Mouse (Mus musculus) intestine, embryonic 16.5 days (tissue): ENCODE results near the gene Clec16a. TPM values are rescaled to one million over a fixed set of nuclear protein-coding genes. Genes with fewer than 3 reads are reported as not detected.

Experiments used
- ATAC-seq: fragments of 200-750 bp; cut with Nextera tagmentation; 2 replicates; pipeline ENCODE4 v1.8.0; 2017; ENCODE audit warnings: moderate TSS enrichment, moderate library complexity
- H3K27ac ChIP-seq: fragments of 300-500 bp; sonication (generic); 2 replicates; pipeline ENCODE4 v1.5.1; 2014; ENCODE audit warnings: mild to moderate bottlenecking, low read length
- H3K27me3 ChIP-seq: fragments of 300-500 bp; sonication (generic); replicated peaks from 2 replicates; pipeline ENCODE4 v1.6.1; 2014; ENCODE audit warnings: low read length, control low read depth, mixed read lengths; ENCODE audit not compliant: control insufficient read depth, insufficient read depth
- H3K36me3 ChIP-seq: fragments of 300-500 bp; sonication (generic); 2 replicates; pipeline ENCODE4 v1.6.1; 2014; ENCODE audit warnings: low read length, control low read depth; ENCODE audit not compliant: control insufficient read depth, insufficient read depth
- H3K4me1 ChIP-seq: fragments of 300-500 bp; sonication (generic); 2 replicates; pipeline ENCODE4 v1.6.1; 2014; ENCODE audit warnings: low read length, control low read depth, mixed read lengths; ENCODE audit not compliant: control insufficient read depth, insufficient read depth
- H3K4me2 ChIP-seq: fragments of 300-500 bp; sonication (generic); 2 replicates; pipeline ENCODE4 v1.6.1; 2014; ENCODE audit warnings: low read depth, low read length, control low read depth
- H3K4me3 ChIP-seq: fragments of 300-500 bp; sonication (generic); 2 replicates; pipeline ENCODE4 v1.5.1; 2014; ENCODE audit warnings: mild to moderate bottlenecking, low read length
- H3K9ac ChIP-seq: fragments of 300-500 bp; sonication (generic); 2 replicates; pipeline ENCODE4 v1.6.1; 2014; ENCODE audit warnings: low read depth, low read length
- H3K9me3 ChIP-seq: fragments of 300-500 bp; sonication (generic); 2 replicates; pipeline ENCODE4 v1.6.1; 2016; ENCODE audit warnings: low read length, control low read depth; ENCODE audit not compliant: control insufficient read depth
- WGBS: fragments of 180-500 bp; shearing (Covaris S2); extraction: QIAGEN DNeasy Blood & Tissue Kit; methylation state at CpG from one replicate; pipeline ENCODE4 v1.1.7; 2014; 5-methylcytosine and 5-hydroxymethylcytosine counted together
- polyA plus RNA-seq: library from polyadenylated mRNA; unstranded; fragments of >200 nt; fragmentation: Nextera tagmentation; extraction: Ambion mirVana; gene quantifications from 2 replicates; pipeline ENCODE4 v1.2.1, GENCODE M21; 2015

The Clec16a gene
- polyA plus RNA-seq, 1 experiment from 2014 or later, result 24.3 TPM

DNA sequence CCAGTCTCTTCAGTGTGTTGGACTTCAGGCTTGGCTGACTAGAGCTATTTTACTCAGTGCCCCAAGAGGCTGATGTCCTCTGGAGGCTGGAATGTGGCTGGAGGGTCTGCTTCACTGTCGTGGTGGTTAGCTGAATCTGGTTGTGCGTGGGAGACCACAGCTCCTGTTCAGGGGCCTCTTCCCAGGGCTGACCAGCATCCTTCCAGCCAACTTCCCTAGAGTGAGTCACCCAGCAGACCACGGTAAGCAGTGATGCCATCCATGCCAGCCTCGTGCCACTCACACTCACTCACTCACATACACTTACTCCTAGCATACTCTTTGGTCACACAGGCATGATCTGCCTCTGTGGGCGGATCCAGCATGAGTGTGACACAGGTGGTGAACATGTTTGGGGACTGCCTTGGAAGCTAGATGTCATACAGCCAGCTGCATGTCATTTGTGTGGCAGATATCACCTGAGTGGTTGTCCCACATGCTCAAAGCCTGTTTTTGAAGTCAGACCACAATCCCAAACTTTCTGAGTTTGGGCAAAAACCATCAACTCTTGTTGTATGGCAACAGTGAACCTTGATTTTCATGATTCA, 24.8 kb downstream of the Clec16a start:
- Histone ChIP-seq H3K9ac (no peak overlapping the region), H3K4me2 (no peak overlapping the region), H3K36me3 (no peaks in the 10 kb centered on the region), H3K9me3 (no peaks in the 10 kb centered on the region), H3K27ac (no peak overlapping the region), H3K4me3 (no peak overlapping the region), H3K4me1 (no peaks in the 10 kb centered on the region), H3K27me3 (no peaks in the 10 kb centered on the region)
- 87% methylated on average over 5 of the region's 5 CpGs for WGBS
- ATAC-seq, result no peak

- H3K36me3 ChIP-seq, result no peaks in the 10 kb centered on the region
- no peaks in the 10 kb centered on the region for H3K4me1 ChIP-seq
- H3K9ac ChIP-seq, result no peak overlapping the region
- no peak for ATAC-seq
- WGBS, result 69% methylated on average over 1 of the region's 1 CpGs
- H3K27ac ChIP-seq, result no peak overlapping the region
- no peaks in the 10 kb centered on the region for H3K9me3 ChIP-seq
- H3K4me2 ChIP-seq, result no peak overlapping the region
- H3K4me3 ChIP-seq, result no peak overlapping the region
- no peaks in the 10 kb centered on the region for H3K27me3 ChIP-seq
Observed at GRCm38 (mm10) chr16:10570708-10571107, 25.6 kb downstream of the Clec16a start.

DNA sequence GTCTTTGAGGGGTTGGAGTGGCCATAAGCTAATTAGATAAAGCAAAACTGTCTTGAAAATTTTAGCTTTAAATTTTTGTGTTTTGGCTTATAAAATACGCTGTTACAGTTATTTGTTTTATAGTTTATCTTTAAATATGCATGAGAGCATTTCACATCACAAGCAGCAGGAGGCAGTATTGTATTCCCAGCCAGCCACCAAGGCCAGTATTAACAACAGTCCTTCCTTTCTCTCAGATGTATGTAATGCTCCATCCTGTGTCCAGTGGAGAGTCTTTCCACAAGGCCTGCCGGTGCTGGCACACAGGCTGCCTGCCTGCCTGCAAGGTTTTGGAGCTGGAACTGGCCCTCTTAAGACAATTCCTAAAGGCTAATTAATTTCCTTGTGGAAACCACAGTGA, 26.7 kb downstream of the Clec16a start:
- Histone ChIP-seq H3K4me3 (no peak overlapping the region), H3K27ac (no peak overlapping the region), H3K4me2 (no peak overlapping the region), H3K27me3 (no peaks in the 10 kb centered on the region), H3K4me1 (no peaks in the 10 kb centered on the region), H3K9ac (no peak overlapping the region), H3K9me3 (no peaks in the 10 kb centered on the region), H3K36me3 (no peaks in the 10 kb centered on the region)
- ATAC-seq, result no peak
- 48% methylated on average over 2 of the region's 2 CpGs for WGBS

DNA sequence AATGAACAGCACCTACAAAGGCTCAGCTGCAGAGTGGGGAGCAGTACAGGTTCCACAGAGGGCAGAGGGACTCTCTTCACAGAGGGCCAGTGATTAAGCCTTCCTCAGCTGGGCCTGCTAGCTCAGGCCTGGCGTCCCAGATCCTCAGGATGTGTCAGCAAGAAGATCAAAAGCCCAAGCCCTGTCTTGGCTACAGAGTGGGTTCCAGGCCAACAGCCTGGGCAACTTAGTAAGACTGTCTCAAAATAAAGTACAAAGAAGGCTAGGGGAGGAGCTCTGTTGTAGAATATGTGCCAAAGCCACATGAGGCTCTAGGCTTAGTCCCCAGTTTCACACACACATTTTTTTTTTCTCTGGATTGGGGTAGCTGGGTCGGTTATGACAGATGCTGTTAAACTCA, 29.8 kb downstream of the Clec16a start:
- Histone ChIP-seq H3K27me3 (no peaks in the 10 kb centered on the region), H3K9ac (no peak overlapping the region), H3K4me3 (no peak overlapping the region), H3K9me3 (no peaks in the 10 kb centered on the region), H3K4me1 (no peaks in the 10 kb centered on the region), H3K27ac (no peak overlapping the region), H3K4me2 (no peak overlapping the region), H3K36me3 (no peaks in the 10 kb centered on the region)
- ATAC-seq, result no peak
- WGBS, result 83% methylated on average over 2 of the region's 2 CpGs

DNA sequence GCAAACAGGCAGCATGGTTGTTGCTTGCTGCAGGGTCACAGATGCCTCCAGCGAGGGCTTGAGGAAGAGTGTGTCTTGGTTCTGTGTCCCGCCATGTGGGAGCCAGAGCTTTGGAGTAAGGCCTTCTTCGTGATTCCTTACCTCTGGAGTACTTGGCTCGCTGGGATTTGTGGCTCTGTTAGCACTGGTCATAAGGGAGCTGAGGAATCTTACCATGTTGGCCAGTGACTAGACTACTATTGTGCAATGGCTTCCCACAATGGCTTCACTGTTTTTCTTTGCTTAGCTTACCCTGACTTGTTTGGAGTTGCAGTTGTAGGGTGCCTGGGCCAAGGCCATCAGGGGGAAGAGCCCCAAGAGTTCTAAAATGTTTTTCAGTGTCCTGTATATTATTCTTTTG, 30.8 kb downstream of the Clec16a start:
- no peak overlapping the region for H3K27ac ChIP-seq
- no peaks in the 10 kb centered on the region for H3K4me1 ChIP-seq
- WGBS, result 93% methylated on average over 4 of the region's 4 CpGs
- H3K27me3 ChIP-seq, result no peaks in the 10 kb centered on the region
- H3K4me3 ChIP-seq, result no peak overlapping the region
- no peaks in the 10 kb centered on the region for H3K9me3 ChIP-seq
- no peak overlapping the region for H3K4me2 ChIP-seq
- ATAC-seq, result no peak
- H3K36me3 ChIP-seq, result no peaks in the 10 kb centered on the region
- H3K9ac ChIP-seq, result no peak overlapping the region

DNA sequence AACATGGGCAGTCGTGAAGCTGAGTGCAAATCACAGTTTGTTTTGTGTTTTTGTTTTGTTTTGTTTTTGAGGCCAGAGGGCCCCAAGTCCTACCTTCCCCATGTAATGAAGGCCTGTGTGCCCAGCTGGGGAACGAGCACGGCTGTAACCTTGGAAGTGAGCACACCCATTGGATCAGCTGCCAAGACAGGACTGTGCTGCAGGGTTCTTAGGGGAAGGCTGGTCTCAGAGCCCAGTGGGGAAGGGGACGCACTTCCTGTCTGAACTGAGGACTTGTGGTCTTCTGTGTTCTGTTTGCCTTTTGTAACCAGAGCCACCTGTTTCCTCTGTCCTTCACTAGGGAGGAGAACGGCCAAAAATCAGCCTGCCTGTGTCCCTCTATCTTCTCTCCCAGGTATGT, 32.4 kb downstream of the Clec16a start:
- no peaks in the 10 kb centered on the region for H3K27me3 ChIP-seq
- ATAC-seq, result no peak
- no peak overlapping the region for H3K4me3 ChIP-seq
- H3K9me3 ChIP-seq, result no peaks in the 10 kb centered on the region
- no peak overlapping the region for H3K9ac ChIP-seq
- H3K27ac ChIP-seq, result no peak overlapping the region
- WGBS, result 70% methylated on average over 5 of the region's 5 CpGs
- H3K4me2 ChIP-seq, result no peak overlapping the region
- H3K36me3 ChIP-seq, result no peaks in the 10 kb centered on the region
- no peaks in the 10 kb centered on the region for H3K4me1 ChIP-seq

DNA sequence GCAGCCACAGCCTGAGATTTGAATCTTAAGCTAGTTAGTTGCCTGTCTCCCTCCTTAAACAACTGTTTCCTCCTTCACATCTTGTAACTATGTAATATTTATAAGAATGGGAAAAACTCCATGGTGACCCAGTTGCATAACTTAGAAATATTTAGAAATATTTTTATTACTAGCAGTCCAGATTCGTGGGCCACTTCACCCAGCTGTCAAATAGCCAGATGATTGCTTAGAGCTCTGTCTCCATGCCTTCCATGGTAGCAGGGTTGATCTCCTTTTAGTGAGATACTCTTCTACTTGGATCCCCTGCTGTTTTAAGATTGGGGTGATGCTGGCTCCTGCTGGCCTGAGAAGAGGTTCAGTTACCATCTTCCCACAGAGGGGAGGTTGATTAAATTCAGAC, 33.2 kb downstream of the Clec16a start:
- H3K4me2 ChIP-seq, result no peak overlapping the region
- no peak overlapping the region for H3K27ac ChIP-seq
- ATAC-seq, result no peak
- H3K9me3 ChIP-seq, result no peaks in the 10 kb centered on the region
- H3K27me3 ChIP-seq, result no peaks in the 10 kb centered on the region
- H3K36me3 ChIP-seq, result no peaks in the 10 kb centered on the region
- H3K4me3 ChIP-seq, result no peak overlapping the region
- no peaks in the 10 kb centered on the region for H3K4me1 ChIP-seq
- WGBS, result 49% methylated on average over 1 of the region's 1 CpGs
- H3K9ac ChIP-seq, result no peak overlapping the region

GRCm38 (mm10) chr16:10581234-10581898, 36.2 kb downstream of the Clec16a start:
- H3K27me3 ChIP-seq, result no peaks in the 10 kb centered on the region
- 75% methylated on average over 2 of the region's 2 CpGs for WGBS
- no peaks in the 10 kb centered on the region for H3K4me1 ChIP-seq
- peak; percentile 92 for ATAC-seq
- no peaks in the 10 kb centered on the region for H3K36me3 ChIP-seq
- H3K9ac ChIP-seq, result no peak overlapping the region
- no peak overlapping the region for H3K4me2 ChIP-seq
- no peaks in the 10 kb centered on the region for H3K9me3 ChIP-seq
- H3K27ac ChIP-seq, result no peak overlapping the region
- H3K4me3 ChIP-seq, result no peak overlapping the region

DNA sequence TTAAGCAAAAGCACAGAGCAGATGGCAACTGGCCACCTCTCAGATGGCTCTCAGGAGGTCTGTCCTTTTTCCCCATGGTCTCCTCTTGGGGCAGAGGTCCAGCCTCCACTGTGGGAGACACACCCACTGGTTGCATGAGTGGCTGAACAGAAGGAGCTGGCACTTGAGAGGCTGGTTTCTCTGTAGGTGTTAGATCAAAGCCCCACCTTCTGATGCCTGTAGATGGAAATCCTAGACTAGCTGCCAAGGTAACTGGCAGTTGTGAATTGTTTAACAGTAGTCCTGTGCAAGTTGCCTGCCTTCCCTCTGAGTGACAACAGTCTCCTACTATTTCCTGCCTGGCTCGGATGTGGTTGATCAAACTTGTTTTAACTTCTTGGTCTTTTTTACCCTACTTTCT, 40.0 kb downstream of the Clec16a start:
- Histone ChIP-seq H3K9ac (no peak overlapping the region), H3K4me1 (no peaks in the 10 kb centered on the region), H3K9me3 (no peaks in the 10 kb centered on the region), H3K4me3 (no peak overlapping the region), H3K4me2 (no peak overlapping the region), H3K27ac (no peak overlapping the region), H3K36me3 (no peaks in the 10 kb centered on the region), H3K27me3 (no peaks in the 10 kb centered on the region)
- no peak for ATAC-seq
- WGBS, result 80% methylated on average over 1 of the region's 1 CpGs

DNA sequence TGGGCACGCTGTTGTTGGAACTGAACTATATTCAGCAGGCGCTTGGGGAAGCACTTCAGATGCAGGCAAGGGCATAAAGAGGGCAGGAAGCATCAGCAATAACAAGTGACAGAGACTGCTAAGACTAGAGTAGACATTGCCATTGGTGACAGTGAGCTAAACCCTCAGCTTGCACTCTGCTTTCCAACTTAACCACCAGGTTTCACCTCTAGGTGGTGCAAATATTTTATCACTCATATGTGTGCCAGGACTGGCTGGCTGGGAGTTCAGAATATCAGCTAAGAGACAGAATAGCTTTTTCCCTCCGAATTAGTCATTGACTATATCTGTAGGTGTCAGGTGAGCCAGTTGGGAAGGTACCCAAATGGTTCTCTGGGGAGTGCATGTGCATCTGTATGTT, 41.4 kb downstream of the Clec16a start:
- Histone ChIP-seq H3K4me2 (no peak overlapping the region), H3K27ac (no peak overlapping the region), H3K4me3 (no peak overlapping the region), H3K36me3 (no peaks in the 10 kb centered on the region), H3K9me3 (no peaks in the 10 kb centered on the region), H3K27me3 (no peaks in the 10 kb centered on the region), H3K4me1 (no peaks in the 10 kb centered on the region), H3K9ac (no peak overlapping the region)
- no peak for ATAC-seq
- WGBS, result 75% methylated on average over 3 of the region's 3 CpGs
